Mouse (Mus musculus) embryonic stem cell, embryonic (primary cell): ENCODE results near the gene Gm3476.
"Not testable (repeated sequence)": the region's sequence is repeated elsewhere in the genome, so short reads cannot be mapped to it uniquely, and the experiment has no call there.

ENCODE experiments used
- CTCF ChIA-PET, 4 experiments: fragments of 300-600 bp in 2 of 4; fragments of 350-600 bp in 2 of 4; sonication (Branson Sonifier 250); formaldehyde crosslinking; loops; one replicate each; lab custom pipeline; 2022; ENCODE audit warnings: inconsistent platforms in 2 of 4; lab: Charles Lee
- POLR2A ChIA-PET, 4 experiments: fragments of 300-600 bp in 2 of 4; fragments of 350-600 bp in 2 of 4; sonication (Branson Sonifier 250); formaldehyde crosslinking; loops; one replicate each; lab custom pipeline; 2022; ENCODE audit warnings: antibody characterized with exemption in 4 of 4, inconsistent platforms in 1 of 4; lab: Charles Lee

The Gm3476 gene

DNA sequence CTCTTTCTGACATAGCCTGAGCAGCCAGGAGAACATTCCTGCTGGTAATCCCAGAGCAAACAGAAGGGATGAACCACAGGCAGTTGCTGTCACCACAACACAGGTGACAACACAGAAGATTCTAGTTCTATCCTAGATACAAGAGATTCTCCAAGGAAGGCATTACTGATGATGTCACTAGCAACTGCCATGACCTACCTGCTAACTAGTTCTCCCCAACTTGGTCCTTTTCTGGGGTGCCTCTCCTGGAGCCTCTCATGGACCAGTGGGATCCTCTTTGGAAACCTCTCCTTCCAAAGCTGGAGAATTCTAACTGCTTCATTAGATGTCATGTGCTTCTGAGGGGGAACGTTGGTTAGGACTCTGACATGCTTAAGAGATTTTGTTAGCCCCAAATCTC, at the start of gene Gm3476:
Gene Gm3476, minus strand, starts transcription at position 101 of the 400 bp plus-strand sequence.
- CTCF ChIA-PET, POLR2A ChIA-PET: not testable (repeated sequence)

DNA sequence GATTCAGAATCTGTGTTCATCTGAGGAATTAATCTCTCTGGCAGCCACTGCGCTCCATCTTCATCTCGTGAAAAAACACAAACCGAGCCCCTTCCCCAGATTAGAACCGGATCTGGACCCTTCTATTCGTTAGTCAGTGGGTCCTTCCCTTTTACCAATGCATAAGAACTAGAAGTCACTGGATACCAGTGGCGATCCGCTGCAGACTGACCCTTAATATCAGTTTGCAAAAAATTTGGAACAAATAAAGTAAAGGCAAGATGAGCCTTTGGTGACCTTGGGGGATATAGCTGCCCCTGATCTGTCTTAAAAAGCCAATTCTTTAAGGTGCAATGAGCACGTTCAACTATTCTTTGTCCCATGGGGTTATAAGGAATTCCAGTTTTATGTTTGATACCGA, 37.9 kb upstream of the Gm3476 start:
- CTCF ChIA-PET, POLR2A ChIA-PET: not testable (repeated sequence)

DNA sequence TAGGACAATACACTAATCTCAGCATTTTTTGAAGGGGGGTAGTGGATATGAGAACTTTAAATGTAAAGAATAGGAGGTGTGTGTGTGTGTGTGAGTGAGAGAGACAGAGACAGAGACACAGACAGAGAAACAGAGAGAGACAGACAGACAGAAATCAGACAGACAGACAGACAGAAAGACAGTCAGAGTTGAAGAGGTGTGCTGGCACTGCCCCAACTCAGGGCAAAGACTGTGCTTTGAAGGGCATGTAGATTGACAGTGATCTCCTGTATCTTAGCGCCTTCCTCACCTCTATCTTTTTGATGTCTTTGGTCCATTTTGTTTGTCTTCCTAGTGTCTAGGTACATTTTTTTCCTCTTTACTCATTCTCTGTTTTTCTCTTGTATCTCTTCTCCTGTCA, 35.5 kb upstream of the Gm3476 start:
- CTCF ChIA-PET, POLR2A ChIA-PET: not testable (repeated sequence)

- POLR2A ChIA-PET, CTCF ChIA-PET: not testable (repeated sequence)
Measured at GRCm38 (mm10) chr14:6108272-6108925, 17.2 kb downstream of the Gm3476 start, which contains the start of gene Gm3468. Gene Gm3468, minus strand, starts transcription at chr14:6108665.

DNA sequence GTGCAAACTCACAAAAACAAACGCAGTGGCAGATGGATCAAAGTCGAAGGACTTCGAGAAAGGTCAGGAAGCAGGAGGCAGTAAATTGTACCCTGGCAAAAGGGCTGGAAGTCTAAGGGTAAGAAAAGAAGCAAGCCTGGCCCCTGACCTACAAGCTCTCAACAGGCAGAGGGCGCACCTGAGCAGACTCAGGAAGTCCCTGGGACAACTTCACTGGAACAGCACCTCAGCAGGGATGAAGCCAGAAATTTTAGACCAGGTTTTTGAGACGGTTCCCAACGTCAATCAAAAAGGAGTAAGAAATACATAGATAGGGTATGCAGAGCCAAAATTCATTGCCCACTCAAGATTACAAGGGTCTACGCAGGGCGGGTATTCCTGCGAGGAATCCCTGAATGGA, 18.1 kb downstream of the Gm3476 start:
- POLR2A ChIA-PET, CTCF ChIA-PET: not testable (repeated sequence)

DNA sequence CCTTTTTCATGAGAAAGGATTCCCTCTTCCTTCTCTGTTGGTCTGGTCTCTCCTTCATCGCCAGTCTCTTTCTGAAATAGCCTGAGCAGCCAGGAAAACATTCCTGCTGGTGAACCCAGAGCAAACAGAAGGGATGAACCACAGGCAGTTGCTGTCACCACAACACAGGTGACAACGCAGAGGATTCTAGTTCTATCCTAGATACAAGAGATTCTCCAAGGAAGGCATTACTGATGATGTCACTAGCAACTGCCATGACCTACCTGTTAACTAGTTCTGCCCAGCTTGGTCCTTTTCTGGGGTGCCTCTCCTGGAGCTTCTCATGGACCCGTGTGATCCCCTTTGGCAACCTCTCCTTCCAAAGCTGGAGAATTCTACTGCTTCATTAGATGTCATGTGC, 31.8 kb downstream of the Gm3476 start, which contains the start of gene Gm8206:
Gene Gm8206, minus strand, starts transcription at position 101 of the 400 bp plus-strand sequence.
- POLR2A ChIA-PET, CTCF ChIA-PET: not testable (repeated sequence)

GRCm38 (mm10) chr14:6058167-6058566, 67.4 kb downstream of the Gm3476 start, which contains the start of gene Gm6337:
Gene Gm6337, minus strand, starts transcription at chr14:6058267.
- CTCF ChIA-PET, POLR2A ChIA-PET: not testable (repeated sequence)
